Mouse (Mus musculus) gastrocnemius, postnatal 36 days (tissue): ENCODE results near the gene Mpi. TPM values are rescaled to one million over a fixed set of nuclear protein-coding genes. Genes with fewer than 3 reads are reported as not detected.
A peak's percentile ranks its signal among the peaks of the same experiment; 100 is the strongest.

Experiments
- DNase-seq, 2 experiments: peaks; one replicate each; pipeline ENCODE4 v3.0.0; 2022
- intact Hi-C: fragments of 180-260 bp; cut with DNase I; formaldehyde crosslinking; loops from one replicate; pipeline ENCODE4 v1.15.1; 2025
- total RNA-seq, 2 experiments: library from RNA; stranded (reverse); gene quantifications; 2 replicates each; pipeline ENCODE4 v1.2.3; 2021

The Mpi gene
- total RNA-seq, 2 experiments from 2014 or later = 80.9 to 83.7 TPM

DNA sequence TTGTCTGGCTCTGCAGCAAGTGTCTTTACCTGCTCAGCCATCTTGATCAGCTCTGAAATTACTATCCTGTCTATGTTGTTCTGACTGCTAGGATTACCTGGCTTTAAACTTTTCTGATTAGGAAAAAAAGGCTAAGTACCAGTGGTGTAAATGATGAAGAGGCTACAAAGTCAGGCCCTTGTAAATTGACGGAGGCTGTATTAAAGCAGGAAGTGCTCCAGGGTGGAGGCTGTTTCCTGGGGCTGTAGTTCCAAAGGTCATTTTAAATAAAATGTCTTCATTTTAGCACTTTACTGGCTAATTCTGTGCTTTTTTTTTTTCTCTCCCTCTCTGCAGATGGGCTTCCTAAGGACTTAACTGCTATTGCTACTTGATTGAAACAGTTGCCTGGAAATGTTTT, 20.6 kb downstream of the Mpi start:
- intact Hi-C loops = no loop called here
- DNase-seq = no peak

DNA sequence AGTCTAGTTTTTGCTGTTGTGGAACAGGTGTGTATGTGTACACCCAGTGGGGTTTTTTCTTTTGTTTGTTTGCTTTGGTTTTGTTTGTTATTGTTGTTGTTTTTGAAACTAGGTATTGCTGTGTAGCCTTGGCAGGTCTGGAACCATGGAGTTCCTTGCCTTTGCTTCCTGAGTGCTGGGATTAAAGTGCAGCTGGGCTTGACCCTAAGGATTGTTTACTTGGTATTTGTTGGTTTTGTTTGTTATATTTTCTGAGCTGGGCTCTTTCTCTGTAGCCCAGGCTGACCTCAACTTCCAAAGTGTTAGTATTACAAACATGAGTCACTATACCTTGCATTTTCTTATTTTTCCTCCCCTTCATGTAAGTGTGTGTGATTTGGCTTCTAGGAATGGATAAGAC, 26.1 kb downstream of the Mpi start:
- no peak for DNase-seq
- intact Hi-C loops = no loop called here

DNA sequence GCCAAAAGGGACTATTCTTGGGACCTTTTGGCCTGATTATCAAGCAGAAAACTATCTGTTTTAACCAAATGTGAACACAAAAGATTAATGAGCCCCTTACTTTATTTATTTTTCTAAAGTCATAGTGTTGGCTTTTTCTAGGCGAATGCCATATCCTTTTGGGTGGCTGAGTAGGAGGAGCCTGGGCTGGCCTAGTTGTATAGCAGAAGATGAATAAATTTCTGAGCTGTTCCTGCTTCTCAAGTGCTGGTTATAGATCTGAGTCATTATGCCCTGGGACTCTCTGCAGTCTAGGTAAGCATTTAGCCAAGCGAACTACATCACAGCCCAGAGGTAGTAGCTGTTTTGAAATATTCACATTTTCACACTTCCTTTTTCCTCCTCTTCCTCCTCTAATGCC, 27.0 kb downstream of the Mpi start:
- intact Hi-C loops = no loop called here
- DNase-seq = no peak

DNA sequence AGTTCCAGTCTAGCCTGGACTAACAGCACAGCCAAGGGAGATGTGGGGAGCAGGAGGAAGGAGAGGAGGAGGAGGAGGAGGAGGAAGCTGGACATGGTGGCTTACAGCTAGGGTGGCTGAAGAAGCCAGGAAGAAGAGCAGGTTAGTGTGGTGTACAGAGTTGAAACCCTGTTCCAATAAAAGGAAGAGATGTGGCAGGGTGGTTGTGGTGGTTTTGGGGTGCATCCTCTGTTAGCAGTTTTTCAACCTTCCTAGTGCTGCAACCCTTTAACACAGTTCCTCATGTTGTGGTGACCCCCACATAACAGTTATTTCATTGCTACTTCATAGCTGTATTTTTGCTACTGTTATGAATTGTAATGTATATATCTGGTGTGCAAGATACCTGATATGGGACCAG, 28.1 kb downstream of the Mpi start:
- no peak for DNase-seq
- intact Hi-C loops = no loop called here

DNA sequence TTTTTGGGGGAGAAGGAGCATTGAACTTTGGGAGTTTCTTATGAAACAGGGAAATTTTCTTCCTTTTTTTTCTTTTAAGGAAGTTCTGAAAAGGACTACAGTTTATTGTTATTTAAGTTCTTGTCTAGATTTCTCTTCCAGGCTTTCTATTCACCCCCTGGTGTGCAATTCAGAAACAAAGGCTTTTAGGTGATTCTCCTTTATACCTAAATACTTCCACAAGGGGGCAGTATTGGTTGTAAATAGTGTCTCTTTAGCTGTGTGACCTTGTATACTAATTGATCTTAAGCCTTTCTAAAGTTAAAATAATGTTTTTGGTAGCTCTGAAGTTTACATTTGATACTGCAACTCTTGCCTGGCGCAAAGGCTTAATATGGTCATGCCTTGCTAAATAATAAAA, 28.8 kb downstream of the Mpi start:
- intact Hi-C loops = no loop called here

DNA sequence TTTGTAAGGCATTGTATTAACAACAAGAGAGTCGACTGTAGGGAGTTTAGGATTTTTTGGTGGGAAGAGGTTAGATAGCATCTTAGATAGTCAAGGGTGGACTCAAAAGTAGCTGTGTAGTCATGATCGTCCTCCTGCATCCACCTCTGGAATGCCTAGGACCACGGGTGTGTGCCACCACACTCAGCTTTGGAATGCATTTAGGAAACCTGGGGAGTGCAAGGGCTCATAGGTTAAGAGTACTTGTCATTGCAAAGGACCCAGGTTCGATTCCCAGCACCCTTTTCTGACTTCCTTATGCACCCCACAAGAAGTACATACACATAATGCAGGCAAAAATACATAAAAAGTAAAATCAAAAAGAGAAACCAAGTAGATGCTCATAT, 29.7 kb downstream of the Mpi start:
- intact Hi-C loops = no loop called here
- DNase-seq = no peak

More for the DNA sequence above, 28.8 kb downstream of the Mpi start:
- no peak for DNase-seq

DNA sequence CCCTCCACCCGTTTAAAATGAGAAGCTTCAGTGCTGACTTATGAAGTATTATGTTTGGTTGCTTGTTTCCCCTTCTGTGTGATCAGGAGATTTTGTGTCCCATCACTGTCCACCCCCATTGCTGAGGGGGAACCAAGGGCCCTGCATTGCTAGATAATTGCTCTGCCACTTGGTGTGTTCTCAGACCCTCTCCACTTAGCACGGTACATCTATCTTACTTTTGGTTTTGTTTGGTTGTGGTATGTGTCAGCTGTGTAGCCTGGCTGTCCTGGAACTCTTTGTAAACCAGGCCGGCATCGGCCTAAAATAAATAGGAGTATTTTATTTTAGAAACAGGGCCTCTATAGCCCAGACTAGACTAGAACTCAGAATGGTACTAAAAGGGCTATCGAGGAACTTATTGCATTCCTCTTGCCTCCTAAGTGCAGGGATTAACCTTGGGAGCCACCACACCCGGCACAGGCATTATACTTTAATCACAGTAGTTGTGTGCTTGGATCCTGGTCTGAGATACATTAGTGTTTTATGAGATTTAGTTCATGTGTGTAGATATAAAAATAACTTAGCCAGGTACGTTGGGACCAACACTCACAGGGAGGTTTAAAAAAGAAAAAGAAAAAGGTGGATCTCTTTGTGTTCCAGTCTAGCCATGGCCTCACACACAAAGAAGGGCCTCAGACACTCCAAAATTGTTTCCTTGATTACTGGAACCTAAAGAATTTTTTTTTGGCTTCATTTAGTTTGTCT, 30.3 kb downstream of the Mpi start:
- DNase-seq = no peak
- intact Hi-C loops = no loop called here

DNA sequence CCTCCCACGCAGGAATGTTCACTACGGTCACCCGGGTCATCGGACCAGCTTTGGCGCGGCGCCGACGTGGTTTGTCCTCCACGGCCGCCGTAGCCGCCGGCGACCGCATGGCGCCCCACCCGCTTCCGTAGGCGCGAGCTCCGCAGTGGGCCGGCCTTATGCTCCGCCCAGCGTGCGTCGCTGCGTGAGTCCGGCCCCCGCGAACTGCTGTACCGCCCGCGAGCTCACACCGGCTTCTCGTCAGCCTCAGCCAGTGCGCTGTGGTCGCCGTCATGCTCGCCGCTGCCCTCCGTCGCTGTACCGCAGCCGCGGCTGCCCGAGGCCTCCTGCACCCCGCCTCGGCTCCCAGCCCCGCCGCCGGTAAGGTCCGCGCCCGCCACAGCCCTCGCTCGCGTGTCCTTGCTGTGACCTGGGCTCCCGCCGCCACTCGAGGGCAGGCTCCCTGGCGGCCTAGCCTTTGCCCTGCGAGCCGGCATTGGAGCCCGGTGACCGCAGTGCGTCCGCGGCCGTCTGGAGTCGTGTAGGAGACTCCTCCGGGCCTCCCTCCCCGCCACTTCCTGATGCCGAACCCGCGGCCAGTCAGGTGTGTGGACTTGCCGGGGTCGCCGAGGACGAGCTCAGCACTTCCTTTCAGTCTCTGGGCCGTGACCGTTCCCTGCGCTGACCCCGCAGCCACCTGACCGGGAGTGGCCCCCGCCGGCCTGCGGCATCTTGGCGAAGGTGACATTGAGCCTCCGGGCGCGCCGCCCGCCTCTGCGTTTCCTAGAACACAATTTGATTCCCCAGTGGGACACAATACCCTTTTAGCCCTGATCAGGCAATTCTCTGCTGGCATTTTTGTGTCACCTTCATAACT, 31.3 kb downstream of the Mpi start, which contains the start of gene Cox5a:
Cox5a (plus strand) TSS at position 219 of the 856 bp plus-strand sequence.
- intact Hi-C loops = no loop called here
- DNase-seq = peak; percentile 92 to 93

DNA sequence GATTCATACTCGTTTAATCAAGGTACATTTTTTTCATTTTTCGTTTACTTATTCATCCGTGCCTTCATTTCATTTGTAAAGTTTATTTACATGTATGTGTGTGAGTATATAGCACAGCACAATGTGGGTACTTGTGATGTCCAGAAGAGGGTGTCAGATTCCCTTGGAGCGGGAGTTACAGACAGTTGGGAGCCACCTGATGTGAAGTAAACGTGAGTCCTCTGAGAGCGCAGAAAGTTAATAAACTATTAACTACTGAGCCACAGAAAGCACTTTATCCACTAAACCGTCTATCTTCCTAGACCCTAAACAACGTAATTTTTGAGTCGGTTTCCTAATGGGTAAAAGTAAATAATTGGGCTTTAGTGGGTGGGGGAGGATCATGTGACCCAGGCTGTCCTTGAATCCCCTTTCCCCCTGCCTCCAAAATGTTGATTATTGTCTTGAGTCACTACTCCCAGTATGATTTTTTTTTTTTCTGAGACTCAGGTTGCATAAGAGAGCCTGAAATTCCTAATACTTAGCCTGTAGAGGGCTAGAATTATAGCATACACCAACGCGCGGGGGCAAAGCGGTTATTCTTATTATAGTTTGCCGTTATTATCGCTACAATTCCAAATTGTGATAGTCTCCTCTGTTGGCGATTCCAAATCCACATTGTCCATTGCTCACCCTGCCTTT, 32.0 kb downstream of the Mpi start:
- no peak for DNase-seq
- intact Hi-C loops = no loop called here

DNA sequence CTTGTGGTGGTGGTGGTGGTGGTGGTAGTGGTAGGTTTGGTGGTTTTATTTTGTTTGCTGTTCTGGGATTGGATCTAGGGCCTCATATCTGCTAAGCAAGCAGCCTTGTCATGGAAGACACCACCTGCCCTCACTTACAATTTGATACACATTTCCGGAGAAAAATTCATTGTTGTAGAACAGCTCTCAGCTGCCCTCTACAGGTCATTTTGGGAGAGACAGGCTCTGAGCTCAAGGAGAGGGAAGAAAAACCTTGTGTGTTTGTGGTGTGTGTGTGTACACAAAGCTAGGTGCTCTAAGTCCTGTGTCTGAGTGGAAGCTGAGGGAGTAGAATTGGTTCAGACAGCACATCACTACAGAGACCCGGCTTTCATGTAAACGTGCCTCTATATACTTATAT, 35.5 kb downstream of the Mpi start:
- DNase-seq = peak in 1 of 2 experiments; percentile 26
- intact Hi-C loops = loop anchor here (2.0 kb wide), 1 partner anchor 30 kb away; no protein-coding TSS in a partner anchor

DNA sequence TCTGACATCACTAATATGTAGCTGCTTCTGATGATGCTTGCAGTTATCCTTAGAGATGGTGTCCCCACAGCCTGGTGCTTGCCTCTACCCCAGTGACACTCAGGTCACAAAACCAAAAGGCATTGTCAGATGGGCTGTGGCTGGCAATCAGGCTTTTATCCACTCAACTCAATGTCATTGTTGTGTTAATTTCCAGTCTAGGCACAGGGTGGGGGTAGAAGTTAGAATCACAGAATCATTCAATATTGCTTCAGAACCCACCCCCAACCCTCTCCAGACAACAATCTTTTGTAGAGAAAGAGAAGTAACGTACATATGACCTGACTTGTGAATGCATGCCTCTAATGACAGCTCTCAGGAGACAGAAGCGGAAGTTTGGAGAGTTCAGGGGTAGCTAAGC, 42.0 kb downstream of the Mpi start:
- DNase-seq = no peak
- intact Hi-C loops = no loop called here

DNA sequence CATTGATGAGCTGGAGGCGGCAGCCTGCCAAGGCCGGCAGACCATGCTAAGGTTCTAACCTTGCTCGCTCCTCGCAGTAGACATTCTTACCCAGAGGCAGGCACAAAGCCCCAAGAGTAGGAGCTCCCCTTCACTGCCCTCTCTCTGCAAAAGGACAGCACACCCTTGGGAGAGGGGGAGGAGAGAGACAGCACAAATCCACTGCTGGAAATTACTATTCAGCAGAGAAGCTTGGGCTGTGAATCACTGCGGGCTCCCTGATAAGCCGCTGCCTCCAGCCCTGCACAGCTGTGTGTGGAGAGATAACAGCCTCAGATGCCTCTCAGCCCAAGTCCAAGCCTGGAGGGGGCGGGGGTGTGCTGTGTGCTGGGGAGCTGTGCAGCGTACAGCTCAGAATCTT, 46.9 kb downstream of the Mpi start:
- intact Hi-C loops = no loop called here
- no peak for DNase-seq

DNA sequence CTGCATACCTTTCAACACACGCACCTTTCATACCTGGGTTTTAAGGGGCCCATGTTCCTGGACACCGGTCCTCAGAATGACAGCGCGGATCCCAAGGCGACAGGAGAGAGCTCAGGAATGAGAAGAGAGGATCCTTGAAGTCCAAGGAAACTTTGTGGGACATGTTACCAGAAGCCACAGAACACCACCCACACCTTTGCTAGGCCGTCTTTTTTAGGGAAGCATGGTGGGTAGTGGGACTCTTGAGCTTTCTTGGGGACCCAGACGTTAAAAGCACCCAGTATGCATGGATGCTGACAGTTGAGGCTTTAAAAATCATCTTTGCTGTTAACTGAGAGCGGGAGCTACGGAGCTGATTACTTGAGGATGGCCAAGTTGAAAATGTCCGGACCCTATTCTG, 47.7 kb downstream of the Mpi start:
- intact Hi-C loops = no loop called here
- DNase-seq = no peak

DNA sequence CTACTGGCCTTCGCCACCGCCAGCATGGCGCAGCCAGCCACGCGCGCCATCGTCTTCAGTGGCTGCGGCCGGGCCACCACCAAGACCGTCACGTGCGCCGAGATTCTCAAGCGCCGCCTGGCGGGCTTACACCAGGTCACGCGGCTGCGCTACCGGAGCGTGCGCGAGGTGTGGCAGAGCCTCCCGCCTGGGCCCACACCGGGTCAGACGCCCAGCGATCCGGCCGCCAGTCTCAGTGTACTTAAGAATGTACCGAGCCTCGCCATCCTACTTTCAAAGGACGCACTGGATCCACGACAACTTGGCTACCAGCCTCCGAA, 48.2 kb downstream of the Mpi start:
- intact Hi-C loops = no loop called here

DNA sequence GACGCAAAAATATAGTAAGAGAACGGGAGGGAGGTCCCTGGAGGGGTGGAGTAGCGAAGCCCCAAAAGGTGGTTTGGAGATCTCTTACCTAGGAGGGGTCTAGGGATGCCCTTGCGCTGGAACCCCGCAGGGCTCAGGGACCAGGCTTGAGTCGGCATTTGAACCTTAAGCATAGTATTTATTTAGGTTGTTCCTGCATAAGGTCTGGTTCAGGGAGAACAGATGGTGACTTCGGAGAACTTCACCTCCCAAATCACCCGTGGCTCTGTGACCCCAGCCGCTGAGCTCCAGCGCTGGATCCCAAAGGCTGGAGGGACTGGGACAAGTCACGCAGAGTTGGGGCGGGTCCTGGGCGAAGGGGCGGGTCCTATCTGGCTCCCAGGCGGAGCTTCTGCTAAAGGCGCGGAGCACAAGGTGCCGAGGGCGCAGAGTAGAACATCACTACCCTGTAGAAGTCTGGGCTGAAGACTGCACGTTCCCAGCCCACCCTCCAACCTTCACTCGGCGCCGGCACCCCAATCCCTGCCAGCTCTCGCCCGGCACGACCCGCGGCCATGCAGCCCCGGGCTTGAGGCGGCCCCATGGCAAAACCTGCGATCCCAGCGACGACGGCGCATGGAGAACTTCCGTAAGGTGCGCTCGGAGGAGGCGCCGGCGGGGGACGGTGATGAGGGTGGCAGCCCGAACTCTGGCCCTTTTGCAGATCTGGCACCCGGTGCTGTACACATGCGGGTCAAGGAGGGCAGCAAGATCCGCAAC, 48.8 kb downstream of the Mpi start, which contains the start of gene Rpp25:
Rpp25 (plus strand) TSS at position 405 of the 759 bp plus-strand sequence.
- no peak for DNase-seq
- intact Hi-C loops = no loop called here

More for the DNA sequence above, 48.2 kb downstream of the Mpi start:
- DNase-seq = no peak

DNA sequence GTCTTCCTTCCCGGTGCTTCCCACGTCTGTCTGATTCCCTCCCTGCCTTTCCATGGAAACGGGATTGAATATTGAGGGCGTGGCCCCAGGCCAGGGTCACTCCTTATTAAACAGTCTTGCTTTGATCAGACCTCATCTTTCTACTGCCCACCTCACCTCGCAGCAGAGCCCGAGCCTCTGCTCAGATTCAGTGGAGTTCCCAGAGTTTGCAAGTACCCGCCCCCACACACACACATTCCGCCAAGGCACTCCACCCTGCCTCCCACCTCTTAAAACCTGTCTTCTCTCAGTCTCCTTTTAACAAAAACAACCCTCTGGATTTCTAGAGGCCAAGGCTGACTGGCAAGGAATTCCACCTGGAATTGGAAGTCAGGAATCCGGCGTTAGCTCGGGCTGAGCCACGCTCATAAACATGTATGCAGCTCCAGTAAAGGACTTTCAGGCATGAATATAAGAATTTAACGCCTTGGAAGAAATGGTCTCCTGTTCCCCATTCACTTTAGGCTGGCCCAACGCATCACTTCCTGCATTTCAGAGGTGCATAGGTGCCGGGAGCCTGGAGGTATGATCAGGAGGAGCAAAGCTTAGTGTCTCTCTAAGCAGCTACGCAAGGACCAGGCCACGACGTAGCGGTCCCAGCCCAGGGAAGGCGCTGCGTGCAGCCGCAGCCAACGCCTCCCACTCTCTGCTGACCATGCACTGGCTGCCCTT, 49.5 kb downstream of the Mpi start:
- intact Hi-C loops = no loop called here
- no peak for DNase-seq

DNA sequence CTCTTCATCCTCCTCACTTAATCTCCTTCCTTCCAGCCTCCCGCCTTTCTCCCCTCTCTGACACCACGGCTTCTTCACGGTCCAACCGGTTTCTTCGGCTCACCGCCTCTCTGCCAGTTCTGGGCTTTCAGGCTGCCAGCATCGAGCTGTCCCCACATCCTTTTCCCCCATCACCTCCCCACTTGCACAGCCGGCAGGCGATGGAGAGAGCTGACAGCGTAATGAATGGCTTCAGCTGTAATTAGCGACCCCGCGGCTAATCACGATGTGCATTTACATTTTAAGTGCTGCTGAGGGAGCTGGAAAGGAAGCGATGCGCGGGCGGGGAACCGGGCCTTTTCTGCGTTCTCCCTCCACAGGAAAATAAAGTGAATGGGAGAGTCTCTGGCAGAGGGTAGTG, 50.7 kb downstream of the Mpi start:
- intact Hi-C loops = no loop called here
- no peak for DNase-seq

DNA sequence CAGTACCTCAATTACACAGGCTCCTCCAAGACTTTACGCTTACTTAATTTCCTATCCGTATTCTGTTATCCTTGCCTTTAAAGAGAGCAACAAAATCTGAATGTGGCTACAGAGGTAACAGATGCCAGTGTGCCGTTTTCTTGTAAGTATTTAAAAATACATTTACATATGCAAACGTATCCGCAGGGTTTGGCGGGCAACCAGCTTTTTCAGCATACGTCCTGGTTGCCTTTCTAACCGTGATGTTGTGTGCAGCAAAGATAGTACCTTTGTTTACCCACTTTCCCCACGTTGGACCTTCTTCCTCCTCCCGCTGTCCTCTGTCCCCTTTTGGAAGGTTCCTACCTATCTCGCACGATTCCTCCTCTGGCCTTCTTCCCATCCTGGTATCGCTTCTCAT, 51.1 kb downstream of the Mpi start:
- DNase-seq = no peak

DNA sequence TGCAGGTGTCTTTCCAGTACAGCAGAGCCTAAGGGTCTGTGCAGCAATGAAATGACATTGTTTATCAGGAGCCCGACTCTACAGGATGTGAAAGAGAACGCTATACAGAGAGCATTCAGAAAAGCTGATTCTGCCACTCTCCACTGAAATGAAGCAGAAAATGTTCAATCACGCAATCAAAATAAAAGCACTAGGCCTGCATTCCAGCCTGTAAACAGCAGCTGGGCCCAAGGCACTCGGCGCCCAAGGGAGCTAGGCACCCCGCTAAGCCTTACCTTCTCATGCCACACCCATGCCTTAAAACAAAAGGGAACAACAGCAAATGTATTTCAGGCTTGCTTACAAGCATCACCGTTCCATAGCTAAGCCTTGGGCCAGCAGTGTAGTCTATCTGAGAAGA, 54.0 kb downstream of the Mpi start:
- DNase-seq = no peak
- intact Hi-C loops = no loop called here

More for the DNA sequence above, 51.1 kb downstream of the Mpi start:
- intact Hi-C loops = no loop called here

DNA sequence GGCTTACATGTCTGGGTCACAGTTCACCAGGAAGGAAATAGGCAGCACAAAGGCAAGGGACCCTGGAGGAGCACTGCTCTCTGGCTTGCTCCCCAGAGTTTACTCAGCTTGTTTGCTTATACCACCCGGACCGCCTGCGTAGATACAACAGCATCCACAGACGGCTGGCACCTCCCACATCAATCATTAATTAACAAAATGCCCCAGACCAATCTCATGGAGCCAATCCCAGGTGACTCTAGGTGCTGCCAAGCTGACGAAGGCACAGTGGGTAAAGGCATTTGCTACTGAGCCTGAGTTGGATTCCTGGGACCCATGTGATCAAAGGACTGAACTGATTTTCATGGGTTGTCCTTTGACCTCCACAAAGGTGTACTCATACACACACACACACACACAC, 55.3 kb downstream of the Mpi start:
- no peak for DNase-seq
- intact Hi-C loops = no loop called here
